Mouse (Mus musculus) T-helper 1 cell (primary cell): ENCODE results near the gene Fto.

Experiments
- in situ Hi-C: fragments of 300-600 bp; cut with MboI, MseI; formaldehyde crosslinking; loops from one replicate; pipeline ENCODE4 v1.15.1; 2025; ENCODE audit warnings: high pct_unique_total_duplicates

The Fto gene

DNA sequence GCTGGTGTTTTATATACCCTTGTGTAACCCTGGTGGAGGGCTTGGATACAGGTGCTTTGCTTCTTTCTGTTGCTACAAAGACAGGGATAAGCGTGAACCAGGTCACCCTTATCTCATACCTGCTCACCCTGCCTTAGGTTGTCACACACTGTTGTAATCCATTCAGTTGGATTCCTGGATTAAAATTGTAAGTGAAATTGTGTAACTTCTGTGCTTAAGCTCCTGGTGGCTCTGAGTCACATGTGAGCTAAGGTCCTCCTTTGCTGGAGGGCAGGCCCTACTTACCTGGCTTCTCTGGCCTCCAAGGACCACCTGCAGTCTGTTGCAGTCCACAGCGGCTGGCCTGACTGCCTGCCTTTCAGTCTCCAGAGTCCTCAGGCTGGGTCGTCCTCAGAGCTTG, 71.1 kb downstream of the Fto start:
- in situ Hi-C loops = loop anchor here (25.0 kb wide), 1 partner anchor 978 kb away; the partner anchor contains the start of gene Irx5

DNA sequence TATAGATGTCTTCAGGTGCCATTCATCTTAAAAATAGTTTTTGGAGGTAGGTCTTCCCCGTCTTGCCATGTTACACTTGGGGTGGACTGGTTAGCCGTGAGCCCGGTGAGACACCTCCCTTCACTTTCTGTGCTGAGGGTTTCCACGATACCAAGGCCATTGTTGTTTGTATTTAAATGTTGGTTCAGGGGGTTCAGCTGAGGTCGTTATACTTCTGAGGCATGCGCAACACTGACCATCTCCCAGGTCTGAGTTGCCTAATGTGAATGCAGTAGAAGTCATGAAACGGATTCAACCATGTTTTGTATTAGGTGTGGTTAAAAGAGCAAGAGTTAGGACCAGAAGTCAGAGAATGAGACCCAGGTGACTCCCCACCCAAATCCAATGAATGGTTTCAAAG, 72.5 kb downstream of the Fto start:
- in situ Hi-C loops = loop anchor here (25.0 kb wide), 1 partner anchor 976 kb away; the partner anchor contains the start of gene Irx5

DNA sequence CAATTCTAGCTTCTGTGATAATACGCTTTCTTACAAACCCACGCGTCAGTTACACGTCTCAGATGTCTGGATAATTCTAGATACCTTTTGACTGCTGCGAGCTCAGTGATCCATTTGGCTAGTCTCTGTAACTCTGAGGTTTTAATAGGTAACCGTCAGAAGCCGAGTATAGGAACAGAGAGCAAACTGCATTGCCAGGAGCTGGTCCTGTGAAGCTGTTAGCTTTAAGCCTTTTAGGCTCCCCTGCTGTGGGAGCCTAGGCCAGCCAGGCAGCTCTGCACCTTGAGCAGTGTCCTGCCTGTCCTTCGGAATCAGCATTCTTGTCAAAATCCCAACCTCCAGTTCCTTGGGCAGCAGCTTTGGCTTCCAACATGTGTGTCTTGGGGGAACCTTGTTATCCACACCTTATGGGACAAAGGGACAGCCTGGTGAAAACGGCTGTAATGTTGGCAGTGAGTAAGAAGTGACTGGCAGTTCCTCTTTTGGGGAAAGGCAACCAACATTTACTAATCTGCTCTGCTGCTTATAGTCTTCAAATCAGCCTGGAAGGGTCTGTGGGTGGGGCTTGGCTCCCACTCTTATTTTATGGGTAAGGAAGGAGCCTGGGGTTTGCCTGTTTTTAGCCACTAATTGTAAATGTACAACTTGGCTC, 77.2 kb downstream of the Fto start:
- in situ Hi-C loops = loop anchor here (25.0 kb wide), 1 partner anchor 972 kb away; the partner anchor contains the start of gene Irx5

DNA sequence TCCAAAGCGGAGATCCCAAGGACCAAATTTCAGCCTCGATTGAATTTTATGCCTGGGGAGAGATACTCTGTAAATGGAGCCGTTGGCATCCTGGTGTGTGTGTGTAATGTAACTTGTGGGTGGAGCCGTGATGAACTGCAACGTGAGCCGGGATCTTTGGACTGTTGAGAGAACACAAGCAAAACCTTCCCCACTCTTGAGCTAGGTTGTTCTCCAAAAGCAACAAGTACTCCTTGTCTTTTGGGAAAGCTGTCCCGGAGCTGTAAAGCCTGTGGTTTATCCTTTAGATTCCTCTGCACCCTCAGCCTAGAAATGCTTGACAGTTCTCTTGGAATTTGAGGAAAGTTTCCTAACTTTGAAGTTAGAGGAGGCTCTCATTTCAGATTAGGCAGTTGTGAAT, 78.9 kb downstream of the Fto start:
- in situ Hi-C loops = loop anchor here (25.0 kb wide), 1 partner anchor 970 kb away; the partner anchor contains the start of gene Irx5

DNA sequence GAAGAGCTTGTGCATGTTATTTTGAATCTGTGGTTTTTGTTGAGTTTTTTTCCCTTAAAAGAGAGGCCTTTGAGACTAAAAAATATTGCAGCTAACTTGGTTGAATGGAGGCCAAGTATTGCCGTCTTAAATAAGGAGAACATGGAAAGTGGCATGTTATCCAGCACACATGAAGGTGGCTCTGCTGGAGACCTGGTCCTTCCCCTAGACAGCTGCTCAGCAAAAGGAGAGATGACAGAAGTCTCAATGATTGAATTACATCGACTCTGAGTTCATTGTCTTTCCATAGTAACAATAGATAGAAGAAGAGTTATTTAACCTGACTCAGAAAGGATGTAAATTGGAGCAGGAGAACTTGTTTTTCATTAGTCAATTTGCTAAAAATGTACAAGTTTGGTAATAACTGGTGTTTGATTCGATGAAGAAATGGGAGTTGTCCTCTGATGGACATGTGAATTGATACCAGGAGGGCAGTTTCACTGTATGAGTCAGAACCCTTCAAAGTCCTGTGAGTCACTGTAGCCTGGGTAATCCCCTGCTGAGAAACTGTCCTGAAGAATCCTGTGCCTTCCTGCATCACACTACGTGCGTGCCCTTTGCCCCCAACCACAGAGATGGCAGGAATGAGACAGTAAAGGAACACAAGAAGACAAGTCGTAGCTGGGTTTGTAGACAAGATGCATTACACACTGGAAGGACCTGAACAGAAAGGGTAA, 82.2 kb downstream of the Fto start:
- in situ Hi-C loops = loop anchor here (25.0 kb wide), 1 partner anchor 967 kb away; the partner anchor contains the start of gene Irx5

DNA sequence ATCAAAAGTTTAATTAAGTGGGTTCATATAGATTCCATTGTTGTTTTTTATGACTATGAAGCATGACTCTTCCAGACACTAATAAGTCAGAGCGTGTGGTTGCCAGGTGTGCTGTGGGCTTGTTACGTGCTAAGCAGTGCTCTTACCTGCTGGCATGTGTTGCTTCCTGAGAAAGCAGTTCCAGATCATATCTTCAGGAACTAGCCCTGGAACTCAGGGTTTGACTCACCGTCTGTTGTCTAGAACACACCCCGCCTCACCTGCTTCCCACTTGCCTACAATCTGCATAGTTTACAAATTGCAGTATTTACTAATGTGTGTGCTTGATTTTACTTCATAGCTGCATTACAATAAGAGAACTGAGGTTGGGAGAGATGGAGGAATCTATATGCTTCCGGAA, 84.7 kb downstream of the Fto start:
- in situ Hi-C loops = loop anchor here (25.0 kb wide), 1 partner anchor 964 kb away; the partner anchor contains the start of gene Irx5

DNA sequence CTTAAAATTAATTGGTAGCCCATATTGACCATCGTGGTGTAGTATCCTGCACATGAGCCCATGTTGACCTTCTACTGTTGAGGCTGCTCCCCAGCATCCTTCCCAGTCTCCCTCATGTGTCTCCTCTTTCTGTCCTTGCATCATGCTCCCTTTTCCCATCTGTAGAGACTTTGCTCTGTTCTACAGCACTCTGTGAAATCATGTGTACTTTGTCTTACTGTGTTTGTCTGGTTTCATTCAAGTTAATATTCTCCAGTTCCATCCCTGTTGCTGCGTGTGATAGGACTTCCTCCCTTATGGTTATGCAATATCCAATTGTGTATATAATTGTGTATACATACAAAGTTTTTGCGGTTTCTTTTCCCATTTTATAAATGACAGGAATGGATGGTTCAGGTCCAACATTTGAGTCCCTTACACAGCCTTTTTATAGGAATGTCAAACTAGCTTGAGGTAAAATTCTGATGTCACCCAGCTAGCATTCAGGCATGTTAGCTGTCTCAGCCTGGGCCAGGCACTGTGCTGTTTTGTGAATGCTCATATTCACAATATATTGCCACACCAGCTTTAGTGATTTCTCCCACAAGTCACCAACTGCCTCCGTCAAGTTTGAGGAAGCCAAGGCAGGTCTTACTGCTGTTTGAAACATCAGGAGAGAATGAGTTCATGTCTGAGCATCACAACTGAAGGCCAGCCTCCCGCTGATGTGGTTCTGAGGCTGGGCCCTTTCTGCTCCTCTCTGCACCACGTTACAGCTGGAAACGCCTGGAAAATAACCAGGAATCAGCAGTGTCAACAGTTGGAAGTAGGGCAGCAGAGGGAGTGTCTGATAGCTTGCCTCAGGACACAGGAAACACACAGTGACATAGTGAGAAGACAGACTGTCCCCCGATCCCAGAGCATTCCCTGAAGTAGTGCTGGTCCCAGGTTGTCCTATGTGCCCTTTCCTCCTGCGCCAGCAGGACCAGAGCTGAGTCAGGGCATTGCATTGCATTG, 90.0 kb downstream of the Fto start:
- in situ Hi-C loops = no loop called here

DNA sequence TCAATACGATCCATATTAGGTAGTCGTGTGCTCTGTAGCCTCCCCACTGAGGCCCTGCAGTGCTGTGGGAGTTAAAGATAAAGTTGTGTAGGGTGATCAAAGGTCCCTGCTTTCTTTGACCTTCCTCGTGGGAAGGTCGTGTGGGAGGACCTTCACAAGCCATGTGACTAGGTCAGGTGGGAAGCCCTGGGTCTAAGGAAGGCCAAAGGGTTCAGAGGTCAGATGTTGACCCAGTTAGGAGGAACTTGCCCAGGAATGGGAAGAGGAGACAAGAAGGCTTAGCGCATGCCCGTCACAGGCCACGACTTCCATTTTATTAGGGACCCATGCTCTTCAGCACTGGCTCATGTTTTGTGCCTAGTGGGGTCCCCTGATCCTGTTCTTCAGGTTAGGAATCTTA, 91.0 kb downstream of the Fto start:
- in situ Hi-C loops = no loop called here

DNA sequence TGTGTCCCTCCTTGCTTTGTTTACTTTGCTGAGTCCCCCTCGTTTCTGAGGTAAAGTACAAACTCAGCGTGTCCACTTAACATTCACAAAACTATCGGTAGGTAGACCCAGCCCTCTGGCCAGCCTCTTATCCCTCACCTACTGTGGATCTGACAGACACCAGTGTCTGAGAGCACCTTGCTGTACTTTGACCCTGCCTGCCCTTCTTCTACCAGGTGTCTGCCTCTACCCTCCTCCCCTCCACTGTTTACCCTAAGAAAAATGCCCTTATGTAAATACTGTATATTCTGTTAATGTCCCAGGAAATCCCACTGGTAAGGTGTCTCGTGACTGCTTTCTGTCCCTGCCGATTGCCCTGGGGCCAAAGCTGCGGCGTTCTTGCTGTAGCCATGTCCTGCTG, 91.8 kb downstream of the Fto start:
- in situ Hi-C loops = no loop called here

DNA sequence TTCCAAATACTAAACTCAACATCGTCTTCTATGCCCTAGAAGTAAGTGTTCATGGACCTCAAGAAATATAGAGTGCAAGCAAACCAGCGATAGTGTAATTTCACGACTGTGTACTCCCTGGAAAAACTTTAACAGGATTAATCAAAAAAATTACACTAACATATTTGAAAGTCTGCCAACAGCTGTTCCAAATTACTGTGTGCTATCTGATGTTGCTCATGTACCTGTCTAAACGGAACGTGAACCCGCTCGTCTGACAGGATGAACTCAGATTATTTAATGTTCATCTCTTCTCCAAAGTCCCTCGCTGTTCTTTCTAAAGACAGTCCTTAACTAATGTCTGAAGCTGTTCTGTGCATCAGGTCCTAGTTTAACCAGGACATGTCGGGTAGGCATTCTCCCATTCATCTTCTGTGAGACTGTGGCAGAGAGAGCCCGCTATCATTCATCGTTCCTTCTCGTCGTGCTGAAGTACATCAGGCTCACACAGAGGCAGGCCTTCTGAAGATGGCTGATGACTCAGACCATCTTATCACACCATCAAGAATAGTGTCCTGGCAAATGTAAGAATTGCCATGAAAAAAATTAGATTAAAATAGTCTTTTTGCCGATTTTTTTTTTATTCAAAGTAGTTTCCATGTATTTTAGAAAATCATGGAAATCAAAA, 93.4 kb downstream of the Fto start:
- in situ Hi-C loops = no loop called here

DNA sequence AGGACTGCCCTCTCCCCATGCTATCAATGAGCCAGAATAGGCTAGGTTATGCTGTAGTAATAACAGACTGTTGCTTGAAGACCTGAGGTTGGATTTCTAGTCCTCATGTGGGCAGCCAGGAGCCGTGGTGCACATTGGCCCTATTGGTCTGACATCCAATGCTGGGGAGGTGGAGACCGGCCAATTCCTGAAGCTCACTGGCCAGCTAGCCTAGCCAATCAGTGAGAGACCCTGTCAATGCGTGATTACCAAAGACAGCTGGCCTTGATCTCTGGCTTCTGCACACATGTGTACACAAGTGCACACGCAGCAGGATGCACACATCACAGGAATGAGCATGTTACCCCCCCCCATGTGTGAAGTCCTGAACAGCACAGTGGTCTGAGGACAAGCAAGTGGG, 94.6 kb downstream of the Fto start:
- in situ Hi-C loops = no loop called here

DNA sequence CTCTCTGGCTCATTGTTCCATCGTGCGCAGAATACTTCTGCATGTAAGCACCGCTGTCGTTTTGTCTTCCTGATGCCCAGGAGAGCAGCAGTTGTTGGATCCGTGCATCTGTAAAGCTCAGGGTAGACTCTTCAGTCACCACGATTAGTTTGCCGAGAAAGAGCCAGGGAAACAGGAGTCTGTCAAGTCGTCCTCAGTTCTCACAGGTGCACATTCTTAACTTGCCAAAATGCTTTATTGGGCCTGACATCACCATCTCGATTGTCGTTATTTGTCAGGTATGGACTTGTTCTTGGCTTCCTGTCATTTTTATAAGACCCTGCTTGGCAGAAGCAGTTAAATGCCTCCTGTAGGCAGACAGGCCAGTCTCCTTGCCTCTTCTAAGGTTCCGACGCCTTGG, 96.7 kb downstream of the Fto start:
- in situ Hi-C loops = no loop called here

DNA sequence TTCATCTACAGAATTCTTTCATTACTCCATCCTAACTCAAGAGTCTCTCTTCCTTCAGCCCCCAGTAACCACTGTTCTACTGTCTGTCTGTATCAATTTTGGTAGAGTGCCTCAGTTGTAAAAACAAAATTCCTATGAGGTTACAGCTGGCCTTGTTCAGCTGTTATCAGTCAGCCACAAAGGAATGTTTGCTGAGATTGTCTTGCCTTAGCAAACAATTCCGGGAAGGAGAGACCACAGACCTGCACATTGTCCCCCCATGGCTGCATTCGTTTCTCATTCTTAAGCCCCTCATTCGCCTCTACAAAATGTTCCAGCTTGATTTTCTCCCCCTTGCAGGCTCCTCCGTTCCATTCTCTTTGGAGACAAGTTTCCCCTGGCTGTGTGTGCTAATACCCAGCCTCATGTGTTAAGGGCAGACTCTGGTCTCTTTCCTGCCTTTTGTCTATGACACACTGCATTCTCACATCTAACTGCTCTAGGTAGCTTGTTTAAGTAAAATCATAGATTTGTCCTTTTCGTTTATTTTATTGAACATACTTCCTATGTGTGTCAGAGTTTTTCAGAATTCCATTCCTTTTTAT, 111.3 kb downstream of the Fto start:
- in situ Hi-C loops = no loop called here

DNA sequence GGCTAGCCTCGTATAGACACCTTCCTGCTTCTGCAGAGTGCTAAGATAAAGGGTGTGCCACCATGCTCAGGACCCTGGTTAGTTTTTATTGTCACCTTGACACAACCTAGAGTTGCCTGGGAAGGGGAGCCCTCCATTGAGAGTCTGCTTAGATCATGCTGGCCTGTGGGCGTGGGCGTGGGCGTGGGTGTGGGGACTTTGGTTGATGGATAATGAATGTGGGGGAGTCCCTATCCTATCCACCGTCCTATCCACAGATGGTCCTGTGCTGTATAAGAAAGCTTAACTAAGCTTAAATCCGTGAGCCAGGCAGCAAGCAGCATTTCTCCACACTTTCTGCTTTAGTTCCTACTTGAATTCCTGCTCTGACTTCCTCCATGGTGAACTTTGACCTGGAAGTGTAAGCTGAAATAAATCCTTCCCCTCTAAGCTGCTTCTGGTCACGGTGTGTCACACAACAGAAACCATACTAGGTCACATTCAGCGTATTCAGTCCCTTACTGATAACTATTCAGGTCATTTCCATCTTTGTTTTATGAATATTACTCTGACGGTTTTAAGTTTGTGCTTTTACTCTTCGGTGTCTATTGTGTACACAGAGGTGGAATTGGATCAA, 112.0 kb downstream of the Fto start:
- in situ Hi-C loops = no loop called here

DNA sequence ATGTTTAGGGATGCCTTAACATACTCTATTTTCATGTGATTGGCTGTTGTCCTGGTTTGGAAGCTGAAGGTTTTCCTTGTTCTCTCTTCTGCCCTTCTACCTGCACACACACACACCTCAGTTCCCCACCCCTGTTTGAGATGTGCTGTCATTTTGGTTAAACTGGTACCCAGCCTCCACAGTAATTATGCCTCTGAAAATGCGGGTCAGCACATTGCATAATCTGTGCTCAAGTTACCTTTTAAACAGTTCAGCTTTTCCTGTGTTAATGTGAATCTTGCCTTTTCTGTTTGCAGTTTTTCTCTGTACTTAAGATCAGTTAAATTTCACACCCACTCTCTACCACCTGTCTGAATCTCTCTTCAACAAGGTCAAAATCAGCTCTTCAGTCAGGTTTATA, 113.2 kb downstream of the Fto start:
- in situ Hi-C loops = no loop called here

DNA sequence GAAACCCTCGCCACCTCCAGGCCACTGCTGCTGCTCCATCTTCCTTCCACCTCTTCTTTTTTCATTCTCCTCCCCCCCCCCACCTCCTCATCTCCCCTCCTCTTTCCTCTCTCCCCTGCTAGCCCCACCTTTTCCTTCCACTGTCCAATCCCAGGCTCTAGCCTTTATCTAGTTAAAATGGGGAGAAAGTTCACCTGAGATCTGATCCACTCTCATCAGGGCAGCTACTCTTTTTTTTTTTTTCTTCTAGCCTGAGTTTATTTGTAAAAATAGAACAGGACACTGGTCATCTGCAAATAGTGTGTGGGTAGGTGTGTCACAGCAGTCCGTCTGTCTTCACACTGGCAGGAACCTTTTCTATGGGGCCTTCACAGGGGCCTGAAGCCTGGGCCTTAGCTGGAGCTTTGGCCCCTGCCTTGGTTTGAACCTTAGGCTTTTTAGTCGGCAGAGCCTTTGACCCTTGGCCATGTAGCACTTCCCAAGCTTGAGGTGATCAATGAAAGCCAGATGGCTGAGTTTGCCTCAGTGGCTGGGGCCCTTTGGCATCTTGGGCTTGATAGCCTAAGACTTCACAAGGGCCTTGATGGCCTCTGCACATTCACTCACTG, 117.1 kb downstream of the Fto start:
- in situ Hi-C loops = loop anchor here (10.0 kb wide), 1 partner anchor 256 kb away; no protein-coding TSS in a partner anchor

DNA sequence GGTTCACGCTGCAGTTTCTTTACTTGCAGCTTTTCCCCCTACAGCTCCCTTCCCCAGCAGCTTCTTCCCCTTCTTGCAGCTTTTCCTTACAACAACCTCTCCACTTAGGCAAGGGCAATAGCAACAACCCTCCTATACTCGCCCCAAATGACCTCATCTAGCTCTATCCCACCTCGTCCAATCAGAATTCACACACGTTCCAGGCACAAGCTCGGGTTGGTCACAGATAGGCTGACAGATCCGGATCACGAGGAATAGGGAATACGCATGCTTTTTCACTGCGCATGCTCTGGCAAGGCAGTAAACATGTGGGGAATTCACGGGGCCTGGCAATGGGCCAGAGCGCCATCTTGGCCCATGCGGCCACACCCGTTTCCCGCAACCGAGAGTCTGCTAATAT, 122.7 kb downstream of the Fto start:
- in situ Hi-C loops = loop anchor here (10.0 kb wide), 1 partner anchor 261 kb away; no protein-coding TSS in a partner anchor

DNA sequence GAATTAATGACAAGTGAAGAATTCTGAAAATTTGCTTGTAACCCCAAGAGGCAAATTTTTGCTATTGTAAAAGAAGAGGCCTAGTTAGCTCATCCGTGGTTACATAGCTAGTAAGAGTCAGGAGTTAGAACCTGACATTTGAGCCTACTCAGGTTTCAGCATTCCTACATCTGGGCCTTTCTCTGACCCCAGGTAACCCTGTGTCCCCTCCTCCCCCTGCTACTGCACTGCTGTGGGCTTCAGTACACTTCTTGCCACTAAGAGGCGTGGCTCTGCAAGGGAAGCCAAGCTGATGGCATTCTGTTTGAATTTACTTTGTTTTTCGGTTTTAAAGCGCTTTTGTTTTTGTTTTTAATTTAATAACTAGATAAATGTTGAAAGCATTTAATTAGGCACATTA, 130.6 kb downstream of the Fto start:
- in situ Hi-C loops = no loop called here

DNA sequence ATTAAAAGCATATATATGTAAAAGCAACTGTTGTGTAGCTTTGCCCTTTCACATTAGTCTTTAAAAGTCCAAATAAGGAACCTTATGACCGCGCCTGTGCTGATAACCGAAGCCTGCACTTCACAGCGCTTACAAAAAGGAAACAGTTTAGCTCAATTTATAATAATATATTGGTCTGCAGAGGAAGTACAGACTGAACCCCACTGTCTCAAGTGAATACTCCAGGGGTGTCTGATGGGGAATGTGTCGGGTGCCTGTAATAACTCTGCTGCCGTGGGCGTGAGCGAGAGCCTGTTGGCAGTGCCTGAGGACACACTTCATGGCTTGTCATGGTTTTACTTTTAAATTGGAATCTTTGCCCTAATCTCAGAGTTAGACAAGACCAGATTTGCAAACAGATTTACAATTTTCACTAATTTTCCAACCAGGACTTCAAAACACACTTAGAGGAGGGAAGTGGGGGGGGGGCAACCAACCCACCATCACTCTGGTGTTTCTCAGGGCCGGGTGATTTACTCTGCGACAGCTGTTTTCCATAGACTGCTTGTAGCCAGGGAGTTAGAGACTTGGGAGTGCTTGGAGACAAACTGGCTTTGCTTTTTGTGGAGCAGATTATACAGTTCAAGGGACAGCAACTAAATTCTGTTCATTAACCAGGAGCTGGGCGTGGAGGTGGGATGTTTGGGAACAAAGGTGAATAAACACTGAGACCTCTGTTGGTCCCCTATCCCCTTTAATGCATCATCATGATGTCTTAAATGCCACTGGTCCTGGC, 131.5 kb downstream of the Fto start:
- in situ Hi-C loops = no loop called here
